Mouse (Mus musculus) gastrocnemius, postnatal 25 days (tissue): ENCODE data around the gene Kcnq1. TPM values are rescaled to one million over a fixed set of nuclear protein-coding genes. Genes with fewer than 3 reads are reported as not detected.

ENCODE experiments used
- DNase-seq: peaks from one replicate; pipeline ENCODE4 v3.0.0; 2022
- total RNA-seq, 2 experiments: library from RNA; stranded (reverse); gene quantifications; 1 replicate in 1 of 2; 2 replicates in 1 of 2; pipeline ENCODE4 v1.2.3; 2021

Gene Kcnq1
- total RNA-seq, 2 experiments from 2014 or later = 0.33 to 0.80 TPM

DNA sequence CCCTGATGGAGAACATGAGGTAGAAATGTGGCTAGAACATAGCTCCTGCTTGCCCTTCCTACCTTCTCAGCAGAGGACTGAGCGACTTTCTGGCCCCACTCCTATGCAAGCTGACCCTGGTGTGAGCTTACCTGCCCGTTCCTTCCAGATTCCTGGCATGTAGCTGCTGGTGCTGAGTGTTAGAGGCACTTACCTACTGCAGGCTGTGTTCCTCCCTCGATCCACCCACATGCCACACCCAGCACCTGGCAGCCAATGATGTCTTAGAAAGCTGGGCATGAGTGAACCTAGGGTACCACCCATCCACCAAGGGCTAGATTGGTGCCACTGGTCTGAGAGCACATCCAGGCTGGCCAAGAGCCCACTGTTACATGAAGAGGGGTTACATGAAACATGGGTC lies 12.3 kb upstream of the Kcnq1 start:
- no peak for DNase-seq

DNA sequence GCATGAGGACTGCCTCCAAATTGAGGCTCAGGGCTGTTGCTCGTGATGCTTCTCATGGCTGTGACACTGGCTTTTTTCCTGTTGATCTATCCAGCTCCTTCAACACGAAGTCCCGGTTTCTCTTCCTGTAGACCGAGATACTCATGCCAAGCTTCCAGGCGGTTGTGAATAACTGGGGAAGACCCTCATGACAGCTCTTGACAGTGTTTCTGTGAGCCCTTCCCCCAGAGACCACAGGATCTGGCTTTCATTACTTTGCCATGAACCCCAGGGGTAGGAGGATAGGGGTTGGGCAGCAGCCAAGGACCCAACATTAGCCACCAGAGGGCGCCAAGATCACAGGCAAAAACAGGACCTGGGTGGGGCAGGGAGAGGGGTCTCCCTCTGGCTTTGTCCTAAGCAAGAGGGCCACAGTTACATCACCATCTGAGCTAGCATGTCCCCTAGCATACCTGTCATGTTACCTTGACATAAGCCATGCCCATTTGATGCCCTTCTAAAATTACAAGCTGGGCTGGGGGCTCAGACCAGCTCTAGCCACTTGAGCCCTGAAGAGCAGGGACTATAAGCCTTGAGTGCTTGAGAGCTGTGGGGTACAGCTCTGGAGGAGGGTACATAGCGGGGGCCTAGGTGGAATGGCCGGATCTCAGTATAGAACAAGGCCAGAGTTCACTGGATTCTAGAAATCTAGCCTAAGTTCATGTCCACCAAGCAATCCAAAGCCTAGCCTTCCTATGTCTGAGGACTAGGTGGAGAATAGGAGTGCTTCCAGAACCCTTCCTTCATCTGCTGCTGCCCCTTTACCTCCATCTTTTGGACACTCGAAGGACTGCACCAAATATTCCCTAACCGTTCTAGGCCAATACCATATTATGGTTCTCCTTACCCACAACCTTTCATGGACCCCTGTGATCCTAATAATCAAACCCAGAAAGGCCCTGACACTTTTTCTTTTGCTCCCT lies 11.3 kb upstream of the Kcnq1 start, which contains the start of gene Trpm5:
Gene Trpm5 (minus strand): TSS at position 51 of the 962 bp plus-strand sequence.
- DNase-seq = peak; percentile 42

GRCm38 (mm10) chr7:143095554-143095907 lies 10.6 kb upstream of the Kcnq1 start:
- no peak for DNase-seq

- DNase-seq = peak; percentile 40
Measured at GRCm38 (mm10) chr7:143100759-143101158, 5.4 kb upstream of the Kcnq1 start.

DNA sequence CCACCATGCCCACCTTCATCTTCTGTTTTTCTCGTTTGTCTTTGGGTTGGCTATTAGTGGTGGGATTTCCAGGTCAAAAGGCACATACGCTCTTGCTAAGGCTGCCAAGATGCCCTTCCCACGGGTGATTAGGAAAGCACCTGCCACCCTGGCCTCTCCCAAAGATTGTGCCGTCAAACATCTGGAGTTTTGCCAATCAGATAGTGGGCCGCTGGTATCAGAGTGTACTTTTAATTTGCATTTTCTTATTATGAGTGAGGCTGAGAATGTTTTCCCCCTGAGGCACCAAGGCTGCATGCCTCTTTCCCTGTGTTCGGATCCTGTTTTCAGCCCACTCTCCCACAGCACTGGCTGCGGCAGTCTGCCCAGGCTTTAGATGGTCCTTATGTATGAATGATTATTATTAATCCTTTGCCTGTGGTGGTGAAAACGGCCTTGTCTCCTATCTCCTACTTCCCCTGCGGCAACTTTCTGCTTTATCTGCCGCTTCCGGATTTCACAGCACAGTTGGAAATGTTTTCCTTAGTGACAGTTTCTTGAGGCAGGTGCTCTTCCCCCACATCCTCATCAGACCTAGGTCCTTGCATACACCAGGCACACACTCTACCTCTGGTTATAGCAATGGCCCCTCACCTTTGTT lies 784 bp upstream of the Kcnq1 start:
- DNase-seq = no peak

GRCm38 (mm10) chr7:143106672-143107465 lies 707 bp downstream of the Kcnq1 start:
- peak; percentile 20 for DNase-seq

DNA sequence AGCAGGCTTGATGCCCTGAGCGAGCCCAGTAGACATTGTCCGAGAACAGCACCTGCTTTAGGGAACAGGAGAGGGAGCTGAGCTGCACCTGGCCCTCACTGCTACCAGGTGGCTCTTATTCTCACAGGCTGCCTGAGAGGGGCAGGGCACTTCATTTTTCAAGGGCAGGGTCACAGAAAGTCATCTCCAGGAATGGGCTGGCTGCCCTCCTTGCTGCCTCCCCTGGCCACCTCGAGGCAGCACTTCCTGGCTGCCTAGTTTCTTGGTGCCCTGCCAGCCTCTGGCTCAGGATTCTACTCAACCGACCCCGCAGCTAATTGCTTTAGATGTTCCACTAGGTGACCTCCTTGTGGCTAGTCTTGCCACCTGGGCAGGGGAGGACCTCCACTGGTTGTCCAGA lies 2.0 kb downstream of the Kcnq1 start:
- no peak for DNase-seq

DNA sequence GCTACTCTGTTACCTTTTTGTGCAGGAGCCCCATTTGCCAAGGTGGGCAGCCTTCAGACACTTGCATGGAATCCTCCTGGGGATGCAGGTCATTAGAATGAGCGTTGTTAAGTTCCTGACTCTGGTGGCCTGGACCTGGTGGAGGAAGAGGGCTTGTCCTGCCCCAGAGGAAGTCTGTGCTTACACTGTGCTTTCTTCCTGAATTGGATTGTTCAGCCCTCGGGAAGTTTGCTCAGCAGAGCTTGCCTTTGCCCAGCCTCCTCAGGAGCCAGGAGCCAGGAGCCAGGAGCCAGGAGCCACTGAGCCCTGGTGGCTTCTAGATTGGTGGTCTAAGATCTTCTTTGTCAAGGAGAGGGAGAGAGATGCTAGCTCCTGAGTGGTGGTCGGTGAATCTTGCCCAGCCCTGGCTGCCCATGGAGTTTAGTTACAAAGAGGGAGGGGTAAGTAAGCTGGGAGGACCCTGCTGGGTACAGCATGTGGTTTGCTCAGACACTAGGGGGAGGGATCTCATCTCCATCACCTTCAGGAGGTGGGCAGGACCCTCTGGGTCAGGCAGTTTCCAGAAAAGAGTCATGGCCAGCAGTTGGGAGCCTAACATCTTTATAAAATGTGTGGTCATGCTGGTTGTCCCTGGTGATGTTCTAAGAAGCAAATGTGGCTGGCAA lies 3.0 kb downstream of the Kcnq1 start:
- no peak for DNase-seq

DNA sequence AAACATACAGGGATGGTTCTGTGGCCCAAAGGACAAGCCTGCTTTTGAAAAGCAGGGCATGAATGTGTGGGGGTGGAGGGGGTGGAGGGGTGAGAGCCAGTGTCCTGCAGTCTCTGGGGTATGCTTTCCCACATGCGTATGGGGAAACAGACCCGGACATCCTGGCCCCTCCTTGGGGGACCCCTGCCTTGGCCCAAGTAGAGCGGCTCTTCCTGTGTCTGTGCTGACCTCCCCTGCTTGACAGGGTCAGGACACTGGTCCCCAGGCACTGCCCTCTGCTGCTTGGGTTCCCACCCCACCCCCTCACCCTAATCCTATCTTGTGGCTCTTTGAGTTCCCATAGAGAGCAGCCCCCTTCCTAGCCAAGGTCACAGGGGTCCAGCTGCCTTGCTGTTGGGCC lies 3.5 kb downstream of the Kcnq1 start:
- DNase-seq = no peak

DNA sequence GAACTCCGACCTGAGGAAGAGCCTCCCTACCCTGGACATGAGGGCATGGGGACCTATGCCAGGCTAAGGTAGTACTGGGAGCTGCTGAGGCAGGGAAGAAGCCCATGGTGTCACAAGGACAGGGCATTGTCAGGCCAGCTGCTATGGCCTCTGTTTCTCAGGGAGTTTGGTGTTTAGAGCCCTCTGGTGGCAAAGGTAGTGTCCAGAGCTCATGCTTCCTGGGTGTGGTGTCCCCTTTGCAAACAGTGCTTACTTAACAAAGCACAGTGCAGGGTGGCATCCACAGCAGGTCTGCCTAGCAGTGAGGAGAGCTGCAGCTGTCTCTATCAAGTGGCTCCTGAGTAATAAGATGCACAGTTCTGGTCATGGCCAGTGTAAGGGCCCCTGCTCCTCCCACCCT lies 4.6 kb downstream of the Kcnq1 start:
- DNase-seq = no peak

GRCm38 (mm10) chr7:143111719-143112118 lies 5.6 kb downstream of the Kcnq1 start:
- DNase-seq = no peak

- no peak for DNase-seq
Measured at GRCm38 (mm10) chr7:143112395-143112794, 6.2 kb downstream of the Kcnq1 start.

GRCm38 (mm10) chr7:143114773-143115172 lies 8.6 kb downstream of the Kcnq1 start:
- DNase-seq = no peak

DNA sequence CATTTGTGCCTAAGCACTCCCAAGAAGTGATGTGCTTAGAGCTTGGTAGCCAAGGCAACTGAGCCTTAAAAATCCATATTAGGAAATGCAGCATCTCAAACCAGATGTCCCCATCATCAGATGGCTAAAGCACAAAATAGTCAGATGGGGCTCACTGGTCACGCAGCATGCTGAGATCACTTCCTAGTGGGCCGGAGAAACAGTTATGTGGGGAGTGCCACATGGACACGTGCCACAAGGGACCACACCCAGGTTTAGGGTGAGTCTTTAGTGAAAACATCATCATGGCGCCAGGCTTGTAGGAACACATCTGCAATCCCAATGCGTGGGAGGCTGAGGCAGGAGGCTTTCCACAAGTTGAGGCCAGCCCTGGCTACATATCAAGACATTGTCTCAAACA lies 10.4 kb downstream of the Kcnq1 start:
- DNase-seq = no peak

DNA sequence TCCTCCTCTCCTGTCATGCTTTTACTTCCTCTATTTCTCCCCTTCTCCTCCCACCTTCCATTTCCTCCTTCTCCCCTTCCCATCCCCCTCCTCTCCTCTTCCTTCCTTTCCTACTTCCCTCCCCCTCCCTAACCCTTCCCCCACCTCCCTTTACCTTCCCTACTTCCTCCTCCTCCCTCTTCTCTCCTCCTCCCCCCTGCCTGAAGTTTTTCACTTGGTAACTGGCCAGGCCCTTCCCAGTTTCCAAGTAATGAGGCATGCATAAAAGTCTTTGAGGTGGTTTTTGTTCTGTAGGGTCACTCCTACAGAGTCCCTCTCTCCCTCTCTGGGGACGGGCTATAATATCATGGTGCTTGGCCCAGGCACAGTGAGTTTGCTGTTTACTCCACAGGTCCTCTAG lies 13.2 kb downstream of the Kcnq1 start:
- DNase-seq = no peak

GRCm38 (mm10) chr7:143119826-143120225 lies 13.7 kb downstream of the Kcnq1 start:
- DNase-seq = no peak

GRCm38 (mm10) chr7:143122191-143122590 lies 16.0 kb downstream of the Kcnq1 start:
- DNase-seq = no peak

GRCm38 (mm10) chr7:143123876-143124669 lies 17.9 kb downstream of the Kcnq1 start:
- DNase-seq = peak; percentile 64

DNA sequence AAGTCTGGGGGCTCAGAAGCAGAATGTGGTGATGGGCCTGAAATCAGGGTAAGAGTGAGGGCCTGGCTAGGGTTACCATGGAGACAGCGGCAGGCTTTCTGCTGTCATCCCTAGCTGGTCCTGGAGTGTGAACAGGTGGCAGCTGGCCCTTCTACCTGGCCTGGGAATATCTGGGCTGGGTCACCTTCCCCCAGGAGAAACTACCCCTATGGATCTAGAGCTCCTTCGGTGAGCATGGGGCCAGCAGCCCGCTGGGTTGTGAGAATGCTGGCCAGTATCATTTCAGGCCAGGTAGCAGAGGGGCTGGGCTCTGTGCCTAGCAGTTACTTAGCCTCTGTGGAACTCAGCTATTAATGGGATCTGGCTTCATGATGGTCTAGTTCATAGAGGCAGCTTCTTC lies 18.7 kb downstream of the Kcnq1 start:
- no peak for DNase-seq

DNA sequence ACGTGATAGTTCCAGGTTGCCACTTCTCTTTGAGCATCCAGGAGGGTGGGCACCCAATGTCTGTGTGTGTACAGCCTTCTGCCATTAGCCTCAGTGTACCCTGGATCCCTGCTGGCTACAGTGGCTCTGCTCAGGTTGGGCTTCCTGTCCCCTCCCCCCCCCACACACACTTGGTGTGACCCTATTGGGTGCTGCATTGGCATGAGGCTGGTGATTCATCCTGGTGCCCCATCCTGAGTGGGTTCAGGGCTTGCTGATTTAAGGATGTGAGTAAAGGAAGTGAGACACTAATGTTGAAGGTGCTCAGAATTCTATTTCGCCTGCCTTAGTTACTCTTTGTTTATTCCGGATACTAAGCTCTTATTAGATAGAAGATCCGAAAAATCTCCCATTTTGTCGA lies 26.7 kb downstream of the Kcnq1 start:
- no peak for DNase-seq

DNA sequence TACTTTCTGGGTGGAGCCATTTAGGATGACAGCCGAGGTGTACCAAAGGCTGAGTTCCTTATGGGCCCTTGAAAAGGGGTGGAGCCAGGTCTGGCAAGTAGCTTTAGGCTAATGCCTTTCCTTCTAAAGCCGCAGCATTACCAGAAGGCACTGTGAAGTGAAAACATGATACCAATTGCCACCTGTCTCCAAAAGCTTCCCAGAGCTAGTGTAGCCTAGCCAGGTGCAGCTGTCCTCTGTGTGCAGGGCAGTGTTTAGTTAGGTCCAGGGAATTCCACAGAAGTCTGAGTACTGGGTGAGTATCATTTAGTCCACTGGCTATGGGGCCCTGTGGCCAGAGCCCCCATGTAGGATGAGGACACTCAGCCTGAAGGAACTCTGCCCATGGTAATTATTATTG lies 30.0 kb downstream of the Kcnq1 start:
- no peak for DNase-seq
